Mouse (Mus musculus) ES-Bruce4 (cell line): Measurements from ENCODE around the gene Mrpl17.

Experiments used
- CTCF ChIP-seq: IDR thresholded peaks from one replicate; pipeline ENCODE4 v1.8.1; 2011; ENCODE audit warnings: low read depth, low read length
- EP300 ChIP-seq: IDR thresholded peaks from 2 replicates; pipeline ENCODE4 v1.6.1; 2011; ENCODE audit warnings: low read depth, low read length; ENCODE audit not compliant: insufficient read depth

GRCm38 (mm10) chr7:105787285-105788140, 23.4 kb downstream of the Mrpl17 start, which contains the start of gene Dchs1:
- TF ChIP-seq CTCF (no peak), EP300 (no peak)
